Mouse (Mus musculus): ENCODE results near the gene 1700037C18Rik.

Gene 1700037C18Rik

GRCm38 (mm10) chr16:3908537-3909111, at the start of gene 1700037C18Rik, which contains the start of gene Cluap1:
TSS of gene 1700037C18Rik (minus strand) at chr16:3908689.
TSS of gene Cluap1 (plus strand) at chr16:3908801.
- peak; percentile 93 for DNase-seq (ENCODE audit: low read depth, low spot score)

DNA sequence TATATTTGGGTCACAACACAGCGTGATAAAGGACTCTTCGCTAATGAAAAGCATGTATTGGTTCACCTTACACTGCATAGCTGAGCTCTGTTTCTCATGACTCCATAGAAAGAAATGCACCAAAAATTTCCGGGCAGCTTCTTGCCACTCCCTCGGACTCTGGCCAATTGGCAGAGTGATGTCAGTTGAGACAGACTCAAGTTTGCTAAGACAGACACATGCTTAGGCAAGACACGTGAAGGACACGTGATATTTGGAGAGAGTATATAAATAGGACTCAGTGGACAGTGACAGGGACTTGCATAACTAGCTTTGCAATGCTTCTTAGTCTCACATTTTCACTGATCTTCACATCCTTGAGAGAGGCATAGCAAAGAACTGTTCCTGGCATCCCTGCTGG, 47.9 kb upstream of the 1700037C18Rik start:
- peak; percentile 82 for DNase-seq (ENCODE audit: low read depth, low spot score)

GRCm38 (mm10) chr16:3951141-3951540, 42.7 kb upstream of the 1700037C18Rik start:
- no peak for DNase-seq (ENCODE audit: low read depth, low spot score)

GRCm38 (mm10) chr16:3934701-3935100, 26.2 kb upstream of the 1700037C18Rik start:
- no peak for DNase-seq (ENCODE audit: low read depth, low spot score)

- peak; percentile 10 for DNase-seq (ENCODE audit: low read depth, low spot score)
These were observed 25.6 kb upstream of the 1700037C18Rik start for GRCm38 (mm10) chr16:3934091-3934490.

GRCm38 (mm10) chr16:3933536-3933935, 25.0 kb upstream of the 1700037C18Rik start:
- DNase-seq (ENCODE audit: low read depth, low spot score): no peak

DNA sequence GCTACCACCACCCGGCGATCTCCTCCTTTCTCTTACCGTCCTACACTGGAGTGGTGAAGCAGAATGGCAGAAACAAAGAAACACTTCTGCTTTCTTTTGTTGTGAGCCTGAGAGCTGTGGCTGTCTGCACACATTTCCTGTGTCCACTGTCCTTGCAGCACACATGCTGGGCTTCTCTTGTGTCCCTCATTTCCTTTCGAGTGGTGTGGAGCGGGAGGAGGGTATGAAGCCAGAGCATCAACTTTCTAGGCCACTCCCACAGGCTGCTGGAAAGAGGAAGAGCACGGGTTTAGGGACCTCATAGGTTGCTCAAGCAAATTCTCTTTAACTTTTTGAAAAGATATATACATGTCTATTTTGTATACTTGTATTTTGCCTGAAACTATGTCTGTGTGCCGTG, 20.7 kb upstream of the 1700037C18Rik start:
- DNase-seq (ENCODE audit: low read depth, low spot score): peak; percentile 9

DNA sequence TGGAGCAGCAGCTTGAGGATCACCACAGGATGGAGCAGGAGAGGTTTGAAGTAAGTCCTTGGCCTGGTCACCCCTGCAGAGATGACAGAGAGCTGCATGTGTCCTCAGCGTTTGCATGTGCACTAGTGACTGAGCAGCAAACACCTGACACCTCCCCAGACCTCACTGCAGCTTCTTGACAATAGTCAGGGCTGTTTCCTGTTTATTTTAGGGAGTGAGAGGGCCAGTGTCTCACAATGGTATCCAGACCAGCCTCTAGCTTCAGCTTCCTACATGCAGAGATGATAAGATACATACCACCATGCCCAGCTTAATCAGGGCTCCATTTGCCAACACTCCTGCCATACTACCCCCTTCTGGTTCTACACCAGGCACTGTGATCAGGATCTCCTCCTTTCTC, 20.1 kb upstream of the 1700037C18Rik start:
- DNase-seq (ENCODE audit: low read depth, low spot score): no peak

DNA sequence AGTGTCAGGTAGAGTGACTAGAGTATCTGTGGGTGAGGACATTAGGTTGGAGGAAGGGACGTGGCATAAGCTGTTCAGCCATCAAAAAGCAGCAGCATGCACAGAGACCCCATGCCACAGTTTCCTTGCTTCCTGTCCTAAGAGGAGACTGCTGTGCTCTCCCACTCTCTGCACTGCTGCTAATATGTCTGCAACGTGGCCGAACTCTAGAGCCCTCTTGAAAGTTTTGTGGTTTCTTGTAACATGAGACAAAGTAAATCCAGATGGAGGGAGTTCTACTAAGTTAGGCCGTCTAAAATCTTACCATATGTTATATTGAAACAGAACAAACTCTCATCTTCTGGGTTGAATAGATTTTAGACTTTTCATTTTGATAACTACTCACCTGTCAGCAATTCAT, 15.5 kb upstream of the 1700037C18Rik start:
- DNase-seq (ENCODE audit: low read depth, low spot score): no peak

- DNase-seq (ENCODE audit: low read depth, low spot score): no peak
These were observed 15.0 kb upstream of the 1700037C18Rik start for GRCm38 (mm10) chr16:3923515-3923914.

DNA sequence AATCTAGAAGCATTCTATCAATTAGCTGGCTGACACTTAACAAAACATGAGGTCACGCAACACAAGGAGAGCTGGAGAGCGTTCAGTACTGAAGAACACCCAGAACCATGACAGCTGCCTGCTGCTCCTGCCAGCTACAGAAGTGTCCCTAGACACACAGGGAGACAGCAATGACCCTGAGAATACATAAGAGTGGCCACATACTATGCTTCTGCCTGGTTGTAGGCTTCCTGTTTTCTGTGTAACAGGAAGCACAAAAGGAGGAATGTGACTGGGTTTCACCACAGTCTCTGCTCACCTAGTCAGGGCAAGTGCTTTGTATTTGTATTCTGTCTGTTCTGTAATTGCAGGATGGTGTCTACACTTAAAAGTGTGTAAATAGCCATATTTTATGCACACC, 12.3 kb upstream of the 1700037C18Rik start:
- DNase-seq (ENCODE audit: low read depth, low spot score): no peak

- no peak for DNase-seq (ENCODE audit: low read depth, low spot score)
These were observed 629 bp upstream of the 1700037C18Rik start for GRCm38 (mm10) chr16:3909118-3909517.

DNA sequence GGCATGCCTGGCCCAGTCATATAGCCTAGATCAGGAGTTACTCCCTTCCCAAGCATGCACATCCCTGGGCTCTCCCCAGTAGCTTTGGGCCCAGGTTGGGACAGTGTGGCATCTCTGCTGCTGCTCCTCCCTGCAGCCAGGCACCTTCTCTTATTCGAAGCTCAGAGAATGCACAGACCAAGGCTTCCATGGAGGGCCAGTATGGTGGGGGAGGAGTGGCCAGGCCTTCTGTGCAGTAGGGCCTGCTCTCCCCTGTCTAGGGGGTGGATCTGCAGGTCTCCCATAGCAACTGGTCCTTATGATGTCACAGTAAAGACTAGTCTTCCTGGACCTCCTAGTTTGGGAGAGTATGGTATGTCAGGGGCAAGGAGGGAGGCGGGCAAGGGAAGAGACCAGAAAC, 1.0 kb downstream of the 1700037C18Rik start:
- no peak for DNase-seq (ENCODE audit: low read depth, low spot score)

- DNase-seq (ENCODE audit: low read depth, low spot score): no peak
These were observed 11.9 kb downstream of the 1700037C18Rik start for GRCm38 (mm10) chr16:3896553-3896952.

DNA sequence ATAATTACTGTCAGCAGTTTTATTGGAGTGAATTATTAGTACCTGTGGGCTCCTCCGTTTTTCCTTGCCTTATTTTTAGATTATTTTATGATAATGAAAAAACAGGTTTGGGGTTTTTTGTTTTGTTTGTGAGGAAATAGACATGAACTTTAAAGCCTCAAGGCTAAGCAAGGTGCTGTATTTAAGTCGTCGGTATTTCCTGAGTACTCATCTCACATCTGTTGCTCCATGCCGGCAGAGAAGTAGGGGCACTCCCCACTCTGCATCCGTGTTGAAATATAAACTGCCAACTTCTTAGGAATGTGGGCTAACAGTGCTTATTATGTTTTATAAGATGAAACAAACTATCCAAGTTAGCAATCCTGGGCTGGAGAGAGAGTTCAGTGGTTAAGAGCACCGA, 12.4 kb downstream of the 1700037C18Rik start:
- no peak for DNase-seq (ENCODE audit: low read depth, low spot score)

DNA sequence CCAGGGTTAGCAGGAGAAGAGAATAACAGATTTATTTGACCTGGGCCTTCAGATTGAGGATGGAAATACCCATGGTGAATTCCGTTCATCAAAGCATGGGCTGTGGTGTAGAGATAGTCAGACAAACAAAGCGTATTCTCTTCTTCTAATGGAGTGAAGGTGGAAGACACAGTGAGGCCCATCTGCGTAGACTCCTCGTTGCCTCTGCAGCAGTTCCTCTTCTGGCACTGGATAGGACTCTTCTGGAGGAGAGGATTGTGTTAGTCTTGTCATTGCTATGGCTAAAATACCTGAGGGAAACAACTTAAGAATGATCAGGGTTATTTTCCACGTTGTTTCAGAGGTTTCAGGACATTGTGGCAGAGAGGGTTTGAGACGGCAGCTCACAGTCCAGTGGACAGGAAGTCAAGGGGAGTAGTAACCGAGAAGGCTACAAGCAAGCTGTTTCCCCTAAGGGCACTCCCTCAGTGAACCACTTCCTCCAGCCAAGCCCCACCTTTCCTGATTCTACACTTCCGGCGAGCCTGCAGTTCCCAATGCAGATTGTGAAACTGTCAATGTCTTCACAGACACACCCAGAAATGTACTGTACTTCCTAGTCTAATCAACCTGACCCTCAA, 13.2 kb downstream of the 1700037C18Rik start:
- peak; percentile 60 for DNase-seq (ENCODE audit: low read depth, low spot score)

- no peak for DNase-seq (ENCODE audit: low read depth, low spot score)
These were observed 14.8 kb downstream of the 1700037C18Rik start for GRCm38 (mm10) chr16:3893739-3894138.

DNA sequence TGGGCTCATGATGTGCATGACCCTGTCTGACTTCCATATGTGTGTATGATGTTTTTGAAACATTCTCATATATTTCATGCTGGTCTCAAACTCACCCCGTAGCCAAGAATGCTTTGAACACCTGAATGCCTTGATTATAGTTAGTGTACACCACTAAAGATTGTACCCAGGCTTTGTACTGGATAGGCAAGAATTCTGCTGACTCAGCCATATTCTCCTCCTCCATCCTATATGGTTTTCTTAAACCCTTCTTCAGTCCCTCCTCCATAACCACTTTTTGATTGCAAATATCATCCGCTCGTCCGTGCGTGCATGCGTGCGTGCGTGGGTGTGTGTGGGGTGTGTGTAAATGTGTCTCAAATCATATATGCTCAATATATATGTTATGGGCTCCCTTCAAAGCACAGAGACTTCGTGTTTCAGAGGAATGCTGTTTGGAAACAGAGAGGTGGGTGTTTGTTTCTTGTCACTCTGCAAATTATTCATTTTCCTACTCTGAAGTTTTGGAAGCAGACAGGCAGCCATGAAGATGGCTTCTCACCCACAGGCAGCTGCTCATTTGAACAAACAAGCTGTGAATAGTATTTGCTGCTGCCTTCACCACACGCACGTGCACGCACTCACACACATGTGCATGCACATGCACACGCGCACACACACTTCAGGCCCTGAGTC, 16.7 kb downstream of the 1700037C18Rik start:
- DNase-seq (ENCODE audit: low read depth, low spot score): no peak

DNA sequence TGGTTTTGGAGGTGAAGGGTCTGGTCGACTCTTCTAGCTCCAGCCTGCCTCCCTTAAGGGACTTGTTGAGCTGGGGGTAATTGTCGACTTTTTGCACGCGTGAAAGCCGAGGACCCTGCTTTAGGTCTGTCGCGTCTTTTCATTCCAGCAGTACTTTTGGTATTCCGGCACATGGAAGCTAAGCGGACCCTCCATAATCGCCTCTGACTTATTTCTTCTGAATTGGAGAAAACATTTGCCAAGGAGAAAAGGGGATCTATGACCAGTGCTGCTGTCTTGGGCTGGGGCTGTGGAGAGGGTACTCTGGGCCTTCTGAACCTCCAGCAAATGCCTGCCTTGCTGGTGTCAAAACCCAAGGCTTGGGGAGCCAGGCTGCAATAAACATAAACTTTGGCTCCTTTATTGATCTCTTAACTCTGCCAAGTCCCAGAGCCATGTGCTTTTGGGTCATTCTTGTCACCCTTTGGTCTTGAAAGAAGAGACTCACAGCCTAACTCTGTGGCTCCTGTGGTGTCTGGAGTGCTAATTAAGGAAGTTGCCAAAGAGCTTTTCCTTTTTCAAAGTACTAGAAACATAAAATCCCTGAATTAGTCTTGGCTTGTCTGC, 23.3 kb downstream of the 1700037C18Rik start:
- DNase-seq (ENCODE audit: low read depth, low spot score): no peak

DNA sequence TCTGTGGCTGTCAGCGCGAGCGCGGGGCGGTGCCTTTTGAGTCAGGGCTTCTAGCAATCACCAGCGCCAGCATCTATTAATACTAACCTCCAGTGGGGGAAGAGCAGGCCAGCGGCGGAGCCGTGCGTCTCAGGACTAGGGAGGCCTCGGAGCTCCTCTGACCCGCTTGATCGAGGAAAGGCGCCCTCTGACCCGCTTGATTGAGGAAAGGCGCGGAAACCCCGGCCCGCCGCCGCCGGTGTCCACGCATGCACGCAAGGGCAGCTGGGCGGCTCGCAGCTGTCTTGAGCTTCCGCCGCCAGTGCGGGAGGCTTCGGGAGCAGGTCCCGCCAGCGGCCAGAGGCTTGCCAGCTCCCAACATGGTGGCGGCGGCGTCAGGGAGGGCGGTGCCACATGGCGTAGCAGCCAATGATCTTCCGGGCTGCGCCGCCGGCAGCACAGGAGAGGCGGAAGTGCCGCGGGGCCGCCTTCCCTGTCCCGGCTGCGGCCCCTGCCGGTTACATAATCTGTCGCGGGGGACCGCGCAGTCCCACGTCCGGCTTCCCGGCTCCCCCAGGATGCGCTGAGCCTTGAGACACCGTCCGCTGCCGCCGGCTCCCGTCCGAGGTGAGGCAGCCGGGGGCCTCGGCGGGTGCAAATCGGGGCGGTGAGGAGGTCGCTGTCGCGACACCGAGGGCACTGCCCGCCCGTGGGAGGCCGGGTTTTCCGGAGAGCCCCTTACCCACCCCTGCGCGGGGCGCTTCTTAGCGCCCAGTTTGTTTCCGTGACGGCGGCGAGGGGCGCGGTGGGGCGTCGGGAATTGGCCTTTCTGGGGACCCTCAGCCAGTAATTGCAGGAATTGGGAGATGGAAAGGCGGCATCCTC, 24.1 kb downstream of the 1700037C18Rik start, which contains the start of the genes Zfp597 and Gm20695:
Gene Zfp597, minus strand, starts transcription at position 361 of the 864 bp plus-strand sequence.
Gene Gm20695, plus strand, starts transcription at position 448 of the 864 bp plus-strand sequence.
- peak; percentile 96 for DNase-seq (ENCODE audit: low read depth, low spot score)

- no peak for DNase-seq (ENCODE audit: low read depth, low spot score)
These were observed 32.1 kb downstream of the 1700037C18Rik start for GRCm38 (mm10) chr16:3876346-3876745.
